Mouse (Mus musculus): ENCODE measurements around the gene Cux1. TPM values are rescaled to one million over a fixed set of nuclear protein-coding genes. Genes with fewer than 3 reads are reported as not detected.

Cux1 gene
- polyA plus RNA-seq, 2 experiments = 39.0 to 64.3 TPM

DNA sequence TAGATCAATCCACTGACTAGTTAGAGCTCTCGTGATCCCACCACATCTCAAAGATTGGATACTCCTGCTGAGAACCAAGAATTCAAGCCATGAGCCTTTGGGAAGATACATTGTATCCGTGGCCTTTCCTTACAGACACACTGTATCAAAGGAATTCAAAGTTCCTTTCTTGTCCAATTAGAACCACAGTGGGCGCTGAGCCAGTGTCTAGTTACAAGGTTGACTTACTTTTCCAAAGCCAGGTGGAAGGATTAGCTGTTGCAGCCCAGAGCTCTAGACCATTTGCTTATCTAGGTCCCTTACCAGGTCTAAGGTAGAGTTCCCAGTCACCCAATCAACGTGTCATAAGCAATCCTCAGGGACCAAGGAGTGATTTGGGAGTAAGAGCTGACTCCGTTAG lies 33.2 kb upstream of the Cux1 start:
- no peaks in the 10 kb centered on the region for H3K9me3 ChIP-seq (ENCODE audit: control insufficient read depth, low read length)
- H3K27ac ChIP-seq (replicated peaks; ENCODE audit: low read depth, low read length) = no peak overlapping the region
- no peak for ATAC-seq (ENCODE audit: low FRiP score, low read depth)
- H3K4me1 ChIP-seq (ENCODE audit: control insufficient read depth, insufficient read depth, low read length) = no peaks in the 10 kb centered on the region
- no peak overlapping the region for H3K4me2 ChIP-seq (replicated peaks; ENCODE audit: low read depth, low read length, severe bottlenecking)
- no peaks in the 10 kb centered on the region for H3K36me3 ChIP-seq (ENCODE audit: control insufficient read depth, insufficient read depth, low read length)
- 74% methylated on average over 5 of the region's 5 CpGs for WGBS
- TF ChIP-seq POLR2A (IDR thresholded peaks at IDR 0.05; ENCODE audit: borderline replicate concordance, extremely low read depth, insufficient read depth, insufficient read length) = no peak
- H3K9ac ChIP-seq (ENCODE audit: low read depth, low read length, severe bottlenecking) = no peak overlapping the region
- H3K27me3 ChIP-seq (ENCODE audit: control insufficient read depth, insufficient read depth, low read length) = no peaks in the 10 kb centered on the region
- no peak overlapping the region for H3K4me3 ChIP-seq (replicated peaks; ENCODE audit: low read length)
- no peak for DNase-seq (ENCODE audit: low spot score)

DNA sequence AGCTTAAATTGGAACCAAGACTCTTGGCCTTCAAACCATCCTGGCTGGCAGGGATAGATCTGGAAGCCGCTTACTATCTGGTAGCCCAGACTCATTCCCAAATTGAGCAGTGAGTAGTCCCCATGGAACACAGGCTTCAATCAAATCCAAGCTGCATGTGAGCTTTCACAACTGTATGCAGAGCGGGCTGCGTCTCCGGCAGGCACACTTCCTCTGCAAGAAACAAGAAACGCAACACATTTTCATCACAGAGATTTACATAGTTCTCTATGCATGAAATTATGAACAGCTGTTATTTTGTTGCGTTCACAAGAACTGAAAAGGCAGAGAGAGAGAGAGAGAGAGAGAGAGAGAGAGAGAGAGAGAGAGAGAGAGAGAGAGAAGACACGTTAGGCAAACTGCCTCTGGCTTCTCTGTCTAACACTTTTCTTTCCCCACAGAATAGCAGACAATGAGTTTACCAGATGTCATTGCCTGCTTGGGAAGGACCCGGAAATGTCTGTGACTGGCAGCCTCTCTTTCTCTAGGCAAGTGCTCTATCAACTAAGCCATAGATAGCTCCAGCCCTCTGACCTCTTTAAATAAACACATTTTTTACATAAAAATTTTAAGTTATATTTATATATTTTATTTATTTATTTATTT lies 27.7 kb upstream of the Cux1 start:
- no peaks in the 10 kb centered on the region for H3K9me3 ChIP-seq (ENCODE audit: control insufficient read depth, low read length)
- no peak overlapping the region for H3K4me3 ChIP-seq (replicated peaks; ENCODE audit: low read length)
- no peaks in the 10 kb centered on the region for H3K27me3 ChIP-seq (ENCODE audit: control insufficient read depth, insufficient read depth, low read length)
- H3K4me1 ChIP-seq (ENCODE audit: control insufficient read depth, insufficient read depth, low read length) = no peaks in the 10 kb centered on the region
- H3K36me3 ChIP-seq (ENCODE audit: control insufficient read depth, insufficient read depth, low read length) = no peaks in the 10 kb centered on the region
- 45% methylated on average over 8 of the region's 8 CpGs for WGBS
- TF ChIP-seq POLR2A (IDR thresholded peaks at IDR 0.05; ENCODE audit: borderline replicate concordance, extremely low read depth, insufficient read depth, insufficient read length) = no peak
- H3K9ac ChIP-seq (ENCODE audit: low read depth, low read length, severe bottlenecking) = no peak overlapping the region
- ATAC-seq (ENCODE audit: low FRiP score, low read depth) (peak; percentile 34; the same call in 1 of the 2 replicates), DNase-seq (ENCODE audit: low spot score) (peak; percentile 58)
- H3K27ac ChIP-seq (replicated peaks; ENCODE audit: low read depth, low read length) = no peak overlapping the region
- no peak overlapping the region for H3K4me2 ChIP-seq (replicated peaks; ENCODE audit: low read depth, low read length, severe bottlenecking)

DNA sequence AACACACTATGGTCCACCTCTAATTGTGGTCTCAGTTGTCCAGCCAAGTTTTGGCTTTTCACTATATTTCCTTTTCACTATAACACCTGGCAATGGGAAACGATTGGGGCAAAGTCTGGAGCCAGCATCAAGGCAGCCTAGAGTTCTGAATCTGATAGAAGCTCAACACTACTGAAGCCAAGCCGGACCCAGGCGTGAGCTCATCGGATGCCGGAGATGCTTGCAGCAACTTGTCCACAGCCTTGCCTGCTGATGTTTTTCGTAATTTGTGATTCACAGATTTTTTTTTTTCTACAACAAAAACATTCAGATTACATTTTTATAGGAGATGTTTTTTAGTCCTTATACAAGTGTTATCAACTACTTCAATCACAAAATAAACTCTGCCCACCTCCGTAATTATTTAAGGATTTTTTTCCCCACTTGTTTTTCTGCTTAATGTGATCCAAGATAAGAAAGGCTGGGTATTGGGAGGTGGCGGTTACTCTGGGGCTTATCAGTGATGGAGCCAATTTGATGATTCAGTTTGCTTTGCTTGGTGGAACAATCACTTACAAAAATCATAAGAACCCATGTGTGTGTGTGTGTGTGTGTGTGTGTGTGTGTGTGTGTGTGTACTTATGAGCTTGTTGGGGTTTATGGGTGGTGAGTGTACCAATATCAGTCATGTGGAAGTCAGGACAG lies 24.7 kb upstream of the Cux1 start:
- no peaks in the 10 kb centered on the region for H3K9me3 ChIP-seq (ENCODE audit: control insufficient read depth, low read length)
- DNase-seq (ENCODE audit: low spot score) (no peak), ATAC-seq (ENCODE audit: low FRiP score, low read depth) (no peak)
- no peaks in the 10 kb centered on the region for H3K27me3 ChIP-seq (ENCODE audit: control insufficient read depth, insufficient read depth, low read length)
- no peak for TF ChIP-seq POLR2A (IDR thresholded peaks at IDR 0.05; ENCODE audit: borderline replicate concordance, extremely low read depth, insufficient read depth, insufficient read length)
- no peaks in the 10 kb centered on the region for H3K4me1 ChIP-seq (ENCODE audit: control insufficient read depth, insufficient read depth, low read length)
- no peaks in the 10 kb centered on the region for H3K36me3 ChIP-seq (ENCODE audit: control insufficient read depth, insufficient read depth, low read length)
- 81% methylated on average over 8 of the region's 8 CpGs for WGBS
- H3K27ac ChIP-seq (replicated peaks; ENCODE audit: low read depth, low read length) = no peak overlapping the region
- H3K4me3 ChIP-seq (replicated peaks; ENCODE audit: low read length) = no peak overlapping the region
- H3K4me2 ChIP-seq (replicated peaks; ENCODE audit: low read depth, low read length, severe bottlenecking) = no peak overlapping the region
- no peak overlapping the region for H3K9ac ChIP-seq (ENCODE audit: low read depth, low read length, severe bottlenecking)

DNA sequence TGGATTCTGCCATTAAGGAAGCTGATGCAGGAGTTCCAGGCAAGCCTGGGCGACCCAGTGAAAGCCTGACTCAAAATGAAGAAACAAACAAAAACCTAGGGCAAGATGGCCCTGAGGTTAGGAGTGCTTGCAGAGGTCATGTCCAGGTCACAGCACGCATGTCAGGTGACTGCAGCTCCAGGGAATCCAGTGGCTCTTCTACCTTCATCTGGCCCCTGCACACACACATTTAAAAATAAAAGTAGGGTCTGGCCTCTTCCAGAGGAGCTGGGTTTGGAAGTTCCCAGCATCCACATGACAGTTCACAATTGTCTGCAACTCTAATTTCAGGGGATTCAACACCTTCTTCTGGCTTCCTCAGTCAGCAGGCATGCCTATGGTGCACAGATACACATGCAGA lies 21.7 kb upstream of the Cux1 start:
- H3K9ac ChIP-seq (ENCODE audit: low read depth, low read length, severe bottlenecking) = no peak overlapping the region
- ATAC-seq (ENCODE audit: low FRiP score, low read depth) (no peak), DNase-seq (ENCODE audit: low spot score) (no peak)
- H3K9me3 ChIP-seq (ENCODE audit: control insufficient read depth, low read length) = no peaks in the 10 kb centered on the region
- no peak overlapping the region for H3K27ac ChIP-seq (replicated peaks; ENCODE audit: low read depth, low read length)
- WGBS = 45% methylated on average over 2 of the region's 2 CpGs
- H3K4me1 ChIP-seq (ENCODE audit: control insufficient read depth, insufficient read depth, low read length) = no peaks in the 10 kb centered on the region
- TF ChIP-seq POLR2A (IDR thresholded peaks at IDR 0.05; ENCODE audit: borderline replicate concordance, extremely low read depth, insufficient read depth, insufficient read length) = no peak
- H3K36me3 ChIP-seq (ENCODE audit: control insufficient read depth, insufficient read depth, low read length) = no peaks in the 10 kb centered on the region
- no peak overlapping the region for H3K4me2 ChIP-seq (replicated peaks; ENCODE audit: low read depth, low read length, severe bottlenecking)
- no peak overlapping the region for H3K4me3 ChIP-seq (replicated peaks; ENCODE audit: low read length)
- H3K27me3 ChIP-seq (ENCODE audit: control insufficient read depth, insufficient read depth, low read length) = no peaks in the 10 kb centered on the region

DNA sequence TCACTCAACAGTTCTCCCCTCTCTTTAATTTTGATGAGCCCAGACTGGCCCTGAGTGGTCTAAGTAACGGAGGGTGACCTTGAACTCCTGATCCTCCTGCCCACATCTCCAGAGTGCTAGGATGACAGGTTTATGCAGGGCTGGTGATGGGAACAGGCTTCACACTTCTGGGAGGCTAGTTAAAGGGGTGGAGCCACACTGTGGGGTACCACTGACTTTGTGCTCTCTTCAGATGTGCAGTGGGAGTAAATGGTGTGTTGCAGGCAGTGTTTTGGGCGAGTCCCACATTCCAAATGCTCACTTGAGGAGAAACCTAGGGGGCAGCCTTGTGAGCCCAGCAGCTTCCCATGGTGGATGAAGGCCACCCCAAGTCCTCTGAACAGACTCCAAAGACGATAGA lies 21.2 kb upstream of the Cux1 start:
- no peaks in the 10 kb centered on the region for H3K36me3 ChIP-seq (ENCODE audit: control insufficient read depth, insufficient read depth, low read length)
- H3K9me3 ChIP-seq (ENCODE audit: control insufficient read depth, low read length) = no peaks in the 10 kb centered on the region
- WGBS = 67% methylated on average over 3 of the region's 3 CpGs
- H3K4me2 ChIP-seq (replicated peaks; ENCODE audit: low read depth, low read length, severe bottlenecking) = no peak overlapping the region
- DNase-seq (ENCODE audit: low spot score) = no peak
- ATAC-seq (ENCODE audit: low FRiP score, low read depth) = no peak
- no peak overlapping the region for H3K9ac ChIP-seq (ENCODE audit: low read depth, low read length, severe bottlenecking)
- H3K27ac ChIP-seq (replicated peaks; ENCODE audit: low read depth, low read length) = no peak overlapping the region
- no peaks in the 10 kb centered on the region for H3K27me3 ChIP-seq (ENCODE audit: control insufficient read depth, insufficient read depth, low read length)
- no peaks in the 10 kb centered on the region for H3K4me1 ChIP-seq (ENCODE audit: control insufficient read depth, insufficient read depth, low read length)
- no peak overlapping the region for H3K4me3 ChIP-seq (replicated peaks; ENCODE audit: low read length)
- no peak for TF ChIP-seq POLR2A (IDR thresholded peaks at IDR 0.05; ENCODE audit: borderline replicate concordance, extremely low read depth, insufficient read depth, insufficient read length)
